Mouse (Mus musculus) adrenal gland, postnatal 36 days (tissue): ENCODE measurements around the gene Tcap. TPM values are rescaled to one million over a fixed set of nuclear protein-coding genes. Genes with fewer than 3 reads are reported as not detected.
"Not testable (repeated sequence)": the region's sequence is repeated elsewhere in the genome, so short reads cannot be mapped to it uniquely, and the experiment has no call there.

Experiments
- DNase-seq, 2 experiments: peaks; one replicate each; pipeline ENCODE4 v3.0.0; 2021; ENCODE audit warnings: mixed read lengths in 1 of 2
- total RNA-seq, 2 experiments: library from RNA; stranded (reverse); gene quantifications; 2 replicates each; pipeline ENCODE4 v1.2.3; 2021

The Tcap gene
- total RNA-seq, 2 experiments from 2014 or later = 0.43 to 1.2 TPM

DNA sequence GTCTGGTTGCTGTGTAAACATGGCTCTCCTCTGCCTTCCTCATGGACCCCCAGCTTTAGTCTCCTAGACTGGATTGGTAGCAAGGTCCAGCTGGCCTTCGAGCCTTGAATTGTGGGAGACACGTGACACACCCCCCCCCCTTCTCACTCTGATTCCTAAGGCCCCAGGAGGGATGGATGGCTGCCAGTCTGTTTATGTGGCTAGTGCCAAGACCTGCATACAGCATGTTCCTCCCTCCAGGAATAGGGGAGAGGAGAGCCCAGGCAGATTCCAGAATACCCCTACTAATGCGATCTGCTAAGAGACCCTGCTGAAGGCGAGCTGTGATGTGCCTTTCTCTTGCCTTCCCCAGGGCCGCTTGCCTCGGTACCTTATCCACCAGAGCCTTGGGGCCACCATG, 3.5 kb upstream of the Tcap start:
- DNase-seq = no peak

DNA sequence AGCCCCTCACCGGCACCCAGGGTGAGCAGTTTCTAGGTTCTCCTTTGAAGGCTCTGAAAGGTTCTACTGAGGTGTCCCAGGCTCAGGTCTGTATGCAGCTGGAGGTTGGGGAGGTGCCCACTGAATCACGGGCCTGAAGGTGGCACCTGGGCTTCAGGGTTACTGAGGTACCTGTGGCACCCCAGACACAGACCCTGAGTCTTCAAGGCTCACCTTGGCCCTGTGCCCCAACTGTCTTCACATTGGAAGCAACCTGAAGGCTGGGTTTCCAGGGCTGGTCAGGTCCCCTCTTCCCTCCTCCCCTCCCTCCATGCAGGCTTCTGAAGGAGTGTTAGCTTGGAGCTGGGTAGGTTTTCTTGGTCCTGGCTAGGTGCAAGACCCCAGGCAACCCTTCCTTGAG, 2.0 kb upstream of the Tcap start:
- no peak for DNase-seq

DNA sequence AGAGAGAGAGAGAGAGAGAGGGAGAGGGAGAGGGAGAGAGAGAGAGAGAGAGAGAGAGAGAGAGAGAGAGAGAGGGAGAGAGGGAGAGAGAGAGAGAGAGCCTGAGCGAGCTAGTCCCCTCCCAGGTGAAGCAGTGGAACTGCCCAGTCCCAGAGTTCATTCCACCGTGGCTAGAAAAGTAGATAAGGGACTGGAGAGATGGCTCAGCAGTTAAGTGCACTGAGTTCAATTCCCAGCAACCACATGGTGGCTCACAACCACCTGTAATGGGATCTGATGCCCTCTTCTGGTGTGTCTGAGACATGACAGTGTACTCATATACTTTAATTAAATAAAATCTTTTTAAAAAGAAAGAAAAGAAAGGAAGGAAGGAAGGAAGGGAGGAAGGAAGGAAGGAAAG, 1.2 kb upstream of the Tcap start:
- not testable (repeated sequence) for DNase-seq

DNA sequence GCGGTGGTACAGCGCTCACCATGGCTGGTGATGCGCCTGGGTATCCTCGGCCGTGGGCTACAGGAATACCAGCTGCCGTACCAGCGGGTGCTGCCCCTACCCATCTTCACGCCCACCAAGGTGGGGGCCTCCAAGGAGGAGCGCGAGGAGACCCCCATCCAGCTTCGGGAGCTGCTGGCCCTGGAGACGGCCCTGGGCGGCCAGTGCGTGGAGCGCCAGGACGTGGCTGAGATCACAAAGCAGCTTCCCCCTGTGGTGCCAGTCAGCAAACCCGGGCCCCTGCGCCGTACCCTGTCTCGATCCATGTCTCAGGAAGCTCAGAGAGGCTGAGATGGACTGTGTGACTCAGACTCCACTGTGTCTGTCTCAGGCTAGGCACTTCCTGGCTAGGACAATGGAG, 605 bp downstream of the Tcap start:
- no peak for DNase-seq

DNA sequence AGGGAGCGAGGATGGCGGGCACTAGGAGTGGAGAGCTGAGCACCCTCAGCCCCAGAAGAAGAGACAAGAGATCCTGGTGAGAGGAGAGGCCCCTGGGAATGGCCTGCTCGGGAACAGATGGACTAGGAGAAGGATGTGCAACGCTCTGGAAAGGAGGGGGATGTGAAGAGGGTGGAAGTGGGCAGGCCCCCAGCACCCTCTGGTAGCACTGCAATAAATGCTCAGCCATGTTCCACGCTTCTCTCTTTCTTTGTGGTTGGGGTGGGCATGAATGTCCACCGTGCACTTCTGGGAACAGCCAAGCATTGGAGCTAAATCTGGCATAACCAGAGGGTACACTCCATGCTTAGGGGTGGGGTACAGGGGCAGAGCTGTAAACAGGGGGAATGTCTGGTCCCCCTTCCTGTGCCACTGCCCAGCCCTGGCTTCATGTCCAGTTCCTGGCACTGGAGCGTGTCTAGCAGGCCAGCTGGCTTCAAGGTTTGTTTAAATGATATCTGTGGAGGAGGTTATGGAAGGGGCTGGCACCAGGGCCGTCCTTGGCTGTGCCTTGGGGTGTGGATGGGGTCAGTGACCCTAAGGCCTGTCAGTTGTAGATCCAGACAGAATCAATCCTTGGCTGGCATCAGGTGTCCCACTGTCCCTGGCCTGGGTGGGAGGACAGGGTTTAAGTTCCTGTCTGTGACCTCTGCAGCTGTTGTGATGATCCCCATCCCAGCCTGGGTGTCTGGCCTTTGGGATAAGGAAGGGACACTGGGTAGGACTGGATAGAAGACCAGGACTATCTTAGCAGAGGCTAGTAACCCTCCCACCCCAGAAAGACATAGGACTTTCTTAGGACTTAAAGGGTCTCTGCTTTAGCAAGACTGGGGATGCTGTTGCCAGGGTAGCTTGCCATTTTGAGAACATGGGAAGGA, 1.4 kb downstream of the Tcap start:
- DNase-seq = no peak

DNA sequence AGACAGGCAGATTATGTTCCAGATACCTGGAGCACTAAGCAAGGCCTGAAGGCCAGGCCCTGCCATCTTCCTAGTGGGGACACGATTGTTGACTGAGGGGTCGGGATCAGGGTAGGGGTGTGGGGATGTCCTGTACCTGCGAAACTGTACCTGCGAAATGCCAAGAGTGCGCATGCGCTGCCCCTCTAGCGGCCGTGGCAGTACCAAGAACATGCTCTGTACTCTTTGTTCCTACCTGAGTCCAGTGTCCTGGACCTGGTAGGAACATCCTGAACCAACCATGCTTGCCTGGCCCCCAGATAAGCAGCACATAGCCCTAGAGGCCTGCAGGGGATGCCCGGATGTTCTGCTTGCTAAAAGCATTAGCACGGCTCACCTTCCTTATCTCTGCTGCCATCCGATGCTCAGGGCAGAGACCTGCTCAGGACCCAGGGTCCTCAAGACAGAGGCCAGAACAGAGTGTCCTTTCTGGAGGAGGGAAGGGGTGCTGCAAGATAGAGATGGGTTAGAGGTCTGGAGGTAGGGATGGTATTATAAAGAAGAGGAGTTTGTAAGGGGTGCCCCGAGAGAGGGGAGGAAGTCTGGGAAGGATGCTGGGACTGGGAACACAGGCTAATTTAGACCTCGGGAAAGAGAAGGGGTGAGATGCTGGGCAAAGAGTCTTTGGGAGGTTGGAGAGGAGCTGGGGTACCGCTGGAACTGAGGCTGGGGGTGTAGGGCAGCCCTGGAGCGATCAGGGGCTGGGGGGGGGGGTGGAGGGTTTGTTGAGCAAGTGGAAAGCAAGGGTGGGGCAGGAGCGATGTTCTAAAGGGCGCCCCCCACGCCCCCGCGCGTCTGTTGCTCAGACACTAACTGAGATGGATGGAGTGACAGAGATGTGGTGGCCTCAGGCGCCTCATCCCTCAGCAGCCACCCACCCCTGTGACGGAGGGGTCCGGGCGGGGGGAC, 2.3 kb downstream of the Tcap start, which contains the start of gene Pnmt:
Gene Pnmt, plus strand, starts transcription at position 813 of the 948 bp plus-strand sequence.
- no peak for DNase-seq

DNA sequence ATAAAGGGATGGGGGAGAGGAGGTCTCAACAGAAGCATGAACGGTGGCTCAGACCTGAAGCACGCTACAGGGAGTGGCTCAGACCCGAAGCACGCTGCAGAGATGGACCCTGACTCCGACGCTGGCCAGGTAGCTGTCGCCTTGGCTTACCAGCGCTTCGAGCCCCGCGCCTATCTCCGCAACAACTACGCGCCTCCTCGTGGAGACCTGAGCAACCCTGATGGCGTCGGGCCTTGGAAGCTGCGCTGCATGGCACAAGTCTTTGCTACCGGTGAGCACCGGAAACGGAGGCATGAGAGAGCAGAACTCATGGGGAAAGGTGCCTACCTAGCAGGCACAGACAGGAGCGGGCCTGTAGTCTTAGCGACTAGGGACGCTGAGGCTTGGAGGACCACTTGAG, 3.0 kb downstream of the Tcap start:
- no peak for DNase-seq

DNA sequence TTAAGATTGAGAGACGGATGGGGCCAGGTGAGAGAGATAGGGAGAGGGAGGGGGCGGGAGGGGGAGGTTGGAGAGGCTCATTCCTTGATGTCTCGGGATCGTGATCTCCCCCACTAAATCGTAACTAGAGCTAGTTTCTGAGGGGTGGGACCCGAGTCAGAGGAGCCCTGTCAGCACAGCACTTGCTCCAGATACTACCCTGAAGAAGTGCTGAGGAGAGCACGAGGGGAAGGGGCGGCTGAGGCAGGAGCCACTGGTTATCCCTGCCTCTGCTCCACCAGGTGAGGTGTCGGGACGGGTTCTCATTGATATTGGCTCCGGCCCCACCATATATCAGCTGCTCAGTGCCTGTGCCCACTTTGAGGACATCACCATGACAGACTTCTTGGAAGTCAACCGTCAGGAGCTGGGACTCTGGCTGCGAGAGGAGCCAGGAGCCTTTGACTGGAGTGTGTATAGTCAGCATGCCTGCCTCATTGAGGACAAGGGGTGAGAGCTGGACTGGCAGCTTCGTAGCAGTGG, 3.5 kb downstream of the Tcap start:
- no peak for DNase-seq

DNA sequence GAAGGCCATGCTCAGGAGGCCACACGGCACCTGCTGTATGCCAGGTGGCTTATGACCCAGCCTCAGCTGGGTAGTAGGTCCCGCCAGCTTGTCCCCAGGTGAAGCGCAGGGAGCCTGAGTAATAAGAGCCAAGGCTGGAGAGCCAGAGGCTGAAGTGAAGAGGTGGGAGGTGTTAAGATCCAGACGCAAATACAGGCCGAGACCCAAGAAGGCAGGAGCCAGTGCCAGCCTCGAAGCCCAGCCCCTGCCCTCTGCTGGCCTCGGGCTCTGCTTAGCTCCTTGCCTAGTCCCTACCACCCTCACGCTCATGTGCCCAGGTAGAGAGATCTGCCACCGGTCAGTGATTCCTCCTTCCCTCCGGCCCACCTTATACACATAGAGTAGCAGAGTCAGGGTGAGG, 4.7 kb downstream of the Tcap start:
- no peak for DNase-seq

DNA sequence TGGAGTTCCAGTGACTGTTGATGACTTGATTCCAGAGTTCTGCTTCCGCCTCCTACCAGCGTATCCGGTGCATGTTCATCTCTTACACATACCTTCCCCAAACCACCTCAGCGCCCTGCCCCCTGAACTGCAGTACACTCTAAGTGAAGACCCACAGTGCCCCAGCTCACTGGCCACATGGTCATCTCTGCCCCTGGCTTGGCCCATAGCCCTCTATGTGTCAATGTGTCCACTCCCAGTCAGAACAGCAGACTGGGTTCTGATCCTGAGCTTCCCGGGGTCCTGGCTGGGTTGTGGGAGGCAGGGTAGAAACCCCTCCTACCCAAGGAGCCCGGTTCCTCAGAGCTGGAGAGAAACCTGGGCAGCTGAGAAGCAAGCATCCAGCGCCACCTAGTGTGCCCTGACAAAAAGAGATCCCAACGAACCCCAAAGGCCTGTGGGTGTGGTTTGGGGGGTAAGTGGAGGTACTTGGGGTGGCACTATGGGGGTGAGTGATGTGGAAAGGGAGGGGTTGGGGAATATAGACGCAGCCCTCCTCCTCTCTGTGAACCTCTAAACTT, 5.7 kb downstream of the Tcap start:
- peak; percentile 40 to 46 for DNase-seq

DNA sequence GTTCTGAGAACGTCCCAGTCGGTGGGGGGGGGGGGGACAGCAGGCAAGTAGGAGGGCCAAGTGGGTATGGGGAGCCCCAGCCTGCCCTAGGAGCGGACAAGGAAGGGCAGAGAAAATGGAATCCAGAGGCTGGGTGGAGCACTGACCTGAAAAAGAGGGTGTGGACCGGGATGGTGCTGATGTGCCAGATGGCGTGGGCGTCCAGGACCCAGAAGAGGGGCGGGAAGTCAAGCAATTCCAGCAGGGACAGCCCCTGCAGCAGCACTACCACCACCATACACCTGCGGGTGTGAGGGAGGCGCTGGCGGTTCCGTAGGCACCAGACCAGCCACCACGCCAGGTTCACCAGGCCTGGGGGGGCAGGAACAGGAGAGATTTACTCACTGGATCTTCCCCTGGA, 6.5 kb downstream of the Tcap start:
- DNase-seq = no peak

DNA sequence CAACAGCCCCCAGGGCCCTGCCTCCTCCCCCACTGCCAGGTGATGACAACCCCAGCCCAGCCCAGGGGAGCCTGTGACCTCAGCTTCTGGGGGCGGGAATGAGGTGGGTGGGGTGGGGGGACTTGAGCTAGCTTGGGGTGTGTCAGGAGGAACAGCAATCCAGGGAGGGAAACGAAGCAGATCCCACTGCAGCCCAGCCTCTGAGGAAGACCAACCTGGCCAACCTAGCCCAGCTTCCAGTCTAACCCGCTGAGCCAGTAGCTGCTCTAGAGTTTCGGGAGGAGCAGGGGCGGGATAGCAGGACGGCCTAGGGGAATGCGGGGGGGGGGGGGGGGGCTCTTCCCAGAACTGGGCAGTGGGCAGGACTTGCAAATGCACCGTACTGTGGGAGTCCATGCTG, 8.4 kb downstream of the Tcap start:
- DNase-seq = no peak

DNA sequence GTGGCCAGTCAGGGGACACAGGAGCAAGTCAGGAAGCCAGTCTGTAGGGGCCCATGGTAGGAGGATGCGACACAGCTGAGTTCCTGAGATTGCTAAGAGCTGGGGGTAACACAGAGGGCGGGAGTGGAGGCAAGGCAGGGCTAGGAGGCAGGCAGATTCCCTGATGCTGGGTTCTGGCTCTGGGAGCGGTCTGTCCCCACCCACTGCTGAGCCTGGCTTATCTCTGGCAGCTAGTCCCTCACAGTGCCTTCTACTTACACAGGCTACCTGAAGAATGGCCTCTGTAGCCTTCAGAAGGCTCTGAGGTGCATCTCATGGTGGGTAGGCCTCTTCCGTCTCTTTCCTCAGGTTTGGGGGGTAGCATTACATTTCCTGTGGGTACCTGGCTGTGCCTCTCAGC, 9.0 kb downstream of the Tcap start:
- DNase-seq = no peak

DNA sequence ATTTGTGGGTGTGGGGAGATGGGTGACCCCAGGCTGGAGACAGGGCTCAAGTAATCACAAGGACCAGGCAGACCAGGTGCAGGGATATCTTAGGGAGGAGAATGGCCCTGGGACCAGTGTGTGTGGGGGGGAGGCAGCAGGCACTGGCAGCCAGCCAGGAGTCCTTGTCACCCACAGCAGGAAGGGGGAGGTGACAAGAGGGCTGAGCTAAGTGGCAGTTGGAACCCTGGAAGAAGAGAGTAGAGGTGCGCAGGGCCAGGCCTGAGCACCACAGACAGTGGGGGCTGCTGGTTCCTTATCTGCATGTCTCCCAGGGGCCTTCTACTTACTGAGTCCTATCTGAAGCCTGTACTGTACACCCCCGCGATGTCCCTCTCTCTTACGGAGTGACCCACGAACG, 9.7 kb downstream of the Tcap start:
- DNase-seq = peak; percentile 41 to 43

DNA sequence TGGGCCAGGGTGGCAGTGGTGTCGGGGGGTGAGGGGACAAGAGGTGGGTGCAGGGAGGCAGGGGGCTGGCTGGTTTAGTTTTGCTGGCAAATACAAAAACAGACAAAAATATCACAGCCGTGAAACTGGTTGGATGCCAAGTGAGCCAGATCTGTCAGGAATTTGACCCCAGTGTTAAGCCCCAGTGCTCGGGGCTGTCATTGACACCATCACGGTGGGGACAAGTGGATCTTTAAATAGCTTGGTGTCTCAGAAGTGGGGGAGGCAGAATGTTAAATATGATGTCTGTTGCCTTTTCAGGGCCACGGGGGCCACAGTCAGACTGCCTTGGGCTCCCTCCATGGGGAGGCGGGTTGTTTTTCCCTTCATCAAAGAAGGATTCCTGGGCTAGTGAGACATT, 10.7 kb downstream of the Tcap start:
- no peak for DNase-seq

DNA sequence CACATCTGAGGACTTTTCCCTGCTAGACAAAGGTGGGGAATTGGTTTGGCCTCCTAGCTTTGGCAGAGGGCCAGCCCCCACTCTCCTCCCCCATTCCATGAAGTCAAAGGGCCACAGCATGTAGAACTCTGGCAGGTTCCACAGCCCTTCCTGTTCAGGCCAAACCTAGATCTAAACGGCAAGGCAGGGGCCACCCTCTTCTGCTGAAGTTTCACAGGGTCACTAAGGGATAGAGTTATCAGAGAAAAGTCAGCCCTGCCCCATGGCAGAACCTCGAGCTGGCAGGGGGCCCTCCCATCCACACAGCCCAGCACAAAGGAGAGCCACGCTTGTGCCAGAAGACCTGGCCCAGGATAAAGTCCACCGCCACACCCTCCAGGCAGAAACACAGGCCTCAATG, 11.4 kb downstream of the Tcap start:
- DNase-seq = no peak

DNA sequence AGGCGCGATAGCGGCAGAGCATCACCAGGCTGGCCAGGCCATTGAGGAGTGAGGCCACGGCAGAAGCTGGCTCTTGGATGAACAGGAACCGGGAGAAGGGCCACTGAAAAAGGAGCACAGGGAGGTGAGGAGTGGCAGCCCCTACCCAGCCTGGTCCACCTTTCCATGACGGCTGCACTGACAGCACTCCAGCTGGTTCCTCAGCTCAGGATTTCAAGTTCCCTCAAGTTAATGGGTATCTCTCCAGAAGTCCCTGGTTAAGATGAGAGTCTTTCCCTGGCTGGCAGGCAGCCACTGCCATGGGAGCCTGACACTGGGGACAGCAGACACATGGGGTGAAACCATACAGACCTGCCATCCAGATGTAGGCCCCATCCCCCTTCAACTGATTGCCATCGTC, 14.3 kb downstream of the Tcap start:
- no peak for DNase-seq

DNA sequence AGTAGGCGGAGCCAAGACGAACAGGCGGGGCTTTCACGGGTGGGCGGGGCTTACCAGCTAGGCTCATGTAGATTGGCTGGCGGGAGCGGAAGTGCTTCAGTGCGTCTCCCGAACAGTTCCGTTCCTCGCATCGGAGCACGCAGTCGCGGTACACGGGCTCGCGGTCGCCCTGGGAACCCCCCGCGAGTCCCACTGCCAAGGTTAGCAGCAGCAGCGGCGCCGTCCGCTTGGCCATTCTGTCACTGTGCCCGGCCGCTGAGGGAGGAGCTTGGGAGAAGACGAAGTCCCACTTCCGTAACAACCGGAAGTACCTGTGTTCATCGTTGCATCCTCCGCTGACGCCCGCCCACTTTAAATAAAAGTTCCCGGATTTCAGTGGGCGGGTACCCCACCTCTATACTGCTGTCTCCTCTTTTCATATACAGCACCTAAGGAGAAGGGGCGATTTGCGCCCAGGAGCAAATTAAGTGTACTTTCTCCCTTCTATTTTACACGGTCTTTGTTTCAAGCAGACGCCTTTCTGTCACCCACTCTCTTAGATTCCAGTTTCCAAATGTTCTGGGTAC, 16.6 kb downstream of the Tcap start, which contains the start of gene Pgap3:
Gene Pgap3, minus strand, starts transcription at position 330 of the 566 bp plus-strand sequence.
- peak; percentile 83 to 88 for DNase-seq

DNA sequence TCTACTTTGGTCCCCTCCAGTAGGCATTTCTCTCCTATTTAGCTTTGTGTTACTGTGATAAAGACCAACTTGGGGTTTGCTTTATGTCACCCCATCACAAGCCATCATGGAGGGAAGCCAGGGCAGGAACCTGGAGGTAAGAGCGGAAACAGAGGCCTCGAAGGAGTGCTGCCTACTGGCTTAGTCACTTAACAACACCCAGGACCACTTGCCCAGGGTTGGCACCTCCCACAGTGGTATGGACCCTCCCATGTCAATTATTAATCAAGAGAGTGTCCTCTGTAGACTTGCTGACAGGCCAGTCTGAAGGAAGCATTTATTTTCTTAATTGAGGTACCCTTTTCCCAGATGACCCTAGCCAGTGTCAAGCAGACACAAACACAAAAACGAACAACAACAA, 17.2 kb downstream of the Tcap start:
- no peak for DNase-seq

DNA sequence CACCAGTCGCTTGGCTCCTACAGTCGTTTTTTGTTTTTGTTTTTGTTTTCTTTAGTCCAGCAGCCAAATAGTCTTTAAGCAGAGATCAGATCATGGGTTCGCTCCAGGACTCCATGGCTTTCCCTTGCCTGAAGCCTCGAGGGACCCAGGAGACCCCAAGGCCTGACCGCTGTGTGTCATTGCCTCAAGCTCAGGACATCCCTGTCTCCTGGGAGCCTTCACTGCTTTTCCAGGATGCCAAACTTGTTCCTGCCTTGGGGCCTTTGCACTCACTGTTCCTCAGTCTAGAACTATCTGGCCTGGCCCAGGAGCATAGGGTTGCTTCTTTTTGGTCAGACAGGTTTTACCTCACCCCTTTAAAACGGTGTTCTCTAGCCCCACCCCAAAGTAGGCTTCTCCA, 23.0 kb downstream of the Tcap start:
- no peak for DNase-seq

DNA sequence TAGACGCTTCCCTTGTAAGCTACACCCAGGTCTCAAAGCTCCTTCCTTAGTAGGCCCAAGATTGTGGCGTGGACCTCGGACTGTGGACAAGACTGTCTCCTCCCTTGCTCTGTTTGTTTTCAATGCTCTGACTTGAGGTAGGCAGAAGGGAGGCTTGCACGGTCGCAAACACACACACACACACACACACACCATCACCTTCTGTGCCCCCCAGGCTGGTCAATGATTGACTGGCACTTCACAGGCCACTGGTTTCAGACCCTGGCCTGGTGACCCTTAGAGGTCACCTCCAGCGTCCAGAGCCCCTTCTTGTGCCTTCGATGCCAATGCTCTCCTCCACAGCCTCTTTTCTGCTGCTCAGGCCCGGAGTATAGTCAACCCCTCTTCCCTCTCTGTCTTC, 25.3 kb downstream of the Tcap start:
- no peak for DNase-seq

DNA sequence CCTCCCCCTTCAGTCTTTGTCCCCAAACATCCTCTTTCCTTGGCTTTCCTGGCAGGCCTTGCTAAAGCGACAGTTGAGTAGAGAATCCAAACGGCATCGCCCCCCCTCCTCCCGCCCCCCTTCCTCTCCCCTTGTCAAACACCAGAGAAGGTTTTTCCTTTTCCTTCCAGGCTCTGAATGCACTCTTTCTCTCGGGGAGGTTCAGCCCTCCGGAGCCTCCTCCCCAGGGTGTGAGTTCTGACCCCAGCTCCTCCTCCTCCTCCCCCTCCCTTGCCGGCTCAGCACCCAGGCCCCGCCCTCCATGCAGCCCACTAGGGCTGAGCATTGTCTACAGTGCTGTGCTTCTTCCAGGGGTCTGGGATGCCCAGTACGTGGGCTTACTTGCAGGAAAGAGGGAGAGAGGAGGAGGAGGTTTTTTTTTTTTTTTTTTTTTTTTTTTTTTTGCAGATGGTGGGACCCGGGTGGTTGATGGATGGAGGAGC, 25.8 kb downstream of the Tcap start:
- DNase-seq = no peak
